Mouse (Mus musculus) heart, embryonic 14.5 days (tissue): ENCODE data around the gene Col5a1. TPM values are rescaled to one million over a fixed set of nuclear protein-coding genes. Genes with fewer than 3 reads are reported as not detected.

Source experiments
- ATAC-seq: fragments of 200-750 bp; cut with Nextera tagmentation; 2 replicates; pipeline ENCODE4 v1.8.0; 2017; ENCODE audit warnings: low read depth, moderate TSS enrichment; ENCODE audit not compliant: insufficient number of reproducible peaks, insufficient read depth, low FRiP score
- H3K27ac ChIP-seq, 2 experiments: fragments of 200-500 bp in 1 of 2; fragments of 300-500 bp in 1 of 2; sonication (generic) in 1 of 2; replicated peaks in 1 of 2; 2 replicates each; pipeline ENCODE4 v1.5.1; 2012 to 2014; ENCODE audit warnings: low read depth in 2 of 2, low read length in 2 of 2, control low read depth in 1 of 2, mild to moderate bottlenecking in 1 of 2, mixed read lengths in 1 of 2; ENCODE audit not compliant: control insufficient read depth in 1 of 2, insufficient read depth in 1 of 2
- H3K27me3 ChIP-seq: fragments of 300-500 bp; sonication (generic); 2 replicates; pipeline ENCODE4 v1.6.1; 2014; ENCODE audit warnings: mild to moderate bottlenecking, low read length, control low read depth; ENCODE audit not compliant: control insufficient read depth, insufficient read depth
- H3K36me3 ChIP-seq: fragments of 300-500 bp; sonication (generic); 2 replicates; pipeline ENCODE4 v1.6.1; 2014; ENCODE audit warnings: mild to moderate bottlenecking, control low read depth, low read length, mixed read lengths; ENCODE audit not compliant: control insufficient read depth, insufficient read depth
- H3K4me1 ChIP-seq, 2 experiments: fragments of 200-500 bp in 1 of 2; fragments of 300-500 bp in 1 of 2; sonication (generic) in 1 of 2; 2 replicates each; pipeline ENCODE4 v1.6.1; 2012 to 2014; ENCODE audit warnings: low read length in 2 of 2, control low read depth in 1 of 2, mixed read lengths in 1 of 2; ENCODE audit not compliant: control insufficient read depth in 2 of 2, insufficient read depth in 2 of 2
- H3K4me2 ChIP-seq: fragments of 300-500 bp; sonication (generic); 2 replicates; pipeline ENCODE4 v1.6.1; 2014; ENCODE audit warnings: mild to moderate bottlenecking, low read length
- H3K4me3 ChIP-seq, 2 experiments: fragments of 200-500 bp in 1 of 2; fragments of 300-500 bp in 1 of 2; sonication (generic) in 1 of 2; 2 replicates each; pipeline ENCODE4 v1.5.1; 2012 to 2014; ENCODE audit warnings: low read length in 2 of 2, mild to moderate bottlenecking in 2 of 2, control low read depth in 1 of 2, low read depth in 1 of 2, moderate library complexity in 1 of 2; ENCODE audit not compliant: control insufficient read depth in 1 of 2, insufficient read depth in 1 of 2
- H3K9ac ChIP-seq: fragments of 300-500 bp; sonication (generic); 2 replicates; pipeline ENCODE4 v1.6.1; 2014; ENCODE audit warnings: mild to moderate bottlenecking, low read length
- H3K9me3 ChIP-seq: fragments of 300-500 bp; sonication (generic); 2 replicates; pipeline ENCODE4 v1.6.1; 2016; ENCODE audit warnings: low read length, control low read depth; ENCODE audit not compliant: control insufficient read depth
- WGBS: fragments of 180-500 bp; shearing (Covaris S2); extraction: QIAGEN DNeasy Blood & Tissue Kit; methylation state at CpG from one replicate; pipeline ENCODE4 v1.1.7; 2014; 5-methylcytosine and 5-hydroxymethylcytosine counted together
- polyA plus RNA-seq: library from polyadenylated mRNA; unstranded; fragments of >200 nt; fragmentation: Nextera tagmentation; extraction: Ambion mirVana; gene quantifications from 2 replicates; pipeline ENCODE4 v1.2.1, GENCODE M21; 2014

Col5a1 gene
- polyA plus RNA-seq, 1 experiment from 2014 or later, result 70.0 TPM

GRCm38 (mm10) chr2:27922053-27922452 is 35.8 kb downstream of the Col5a1 start:
- Histone ChIP-seq H3K4me2 (no peak overlapping the region), H3K9ac (no peak overlapping the region), H3K36me3 (peaks cover 4% of the 10 kb centered on the region; the same call in 1 of the 2 replicates), H3K9me3 (no peaks in the 10 kb centered on the region), H3K4me1 (peaks cover 9 to 20% of the 10 kb centered on the region in 2 experiments), H3K27me3 (no peaks in the 10 kb centered on the region), H3K4me3 (no peak overlapping the region), H3K27ac (no peak overlapping the region)
- WGBS, result 91% methylated on average over 8 of the region's 8 CpGs
- no peak for ATAC-seq

- no peak overlapping the region for H3K4me2 ChIP-seq
Measured at GRCm38 (mm10) chr2:27923718-27924117, 37.5 kb downstream of the Col5a1 start.

GRCm38 (mm10) chr2:27924463-27924862 is 38.2 kb downstream of the Col5a1 start:
- Histone ChIP-seq H3K4me2 (no peak overlapping the region), H3K27ac (no peak overlapping the region), H3K9me3 (no peaks in the 10 kb centered on the region), H3K9ac (no peak overlapping the region), H3K4me1 (peaks cover 0 to 3% of the 10 kb centered on the region in 2 experiments; a peak in 2 of 4 replicates), H3K27me3 (no peaks in the 10 kb centered on the region), H3K36me3 (peaks cover 15% of the 10 kb centered on the region; the same call in 1 of the 2 replicates), H3K4me3 (no peak overlapping the region)
- 66% methylated on average over 3 of the region's 3 CpGs for WGBS
- ATAC-seq, result no peak

More at GRCm38 (mm10) chr2:27923718-27924117, 37.5 kb downstream of the Col5a1 start:
- Histone ChIP-seq H3K4me3 (no peak overlapping the region), H3K27me3 (no peaks in the 10 kb centered on the region), H3K9me3 (no peaks in the 10 kb centered on the region), H3K4me1 (peaks cover 4 to 9% of the 10 kb centered on the region in 2 experiments; a peak in 3 of 4 replicates), H3K36me3 (peaks cover 12% of the 10 kb centered on the region; the same call in 1 of the 2 replicates), H3K27ac (no peak overlapping the region), H3K9ac (no peak overlapping the region)
- 78% methylated on average over 6 of the region's 6 CpGs for WGBS
- ATAC-seq, result no peak

- H3K27me3 ChIP-seq, result no peaks in the 10 kb centered on the region
- H3K4me3 ChIP-seq, result no peak overlapping the region
- no peak overlapping the region for H3K27ac ChIP-seq
- ATAC-seq, result no peak
- no peaks in the 10 kb centered on the region for H3K9me3 ChIP-seq
- WGBS, result 46% methylated on average over 7 of the region's 7 CpGs
- no peak overlapping the region for H3K4me2 ChIP-seq
- H3K4me1 ChIP-seq, result no peaks in the 10 kb centered on the region; a peak in 1 of 4 replicates
- no peak overlapping the region for H3K9ac ChIP-seq
- H3K36me3 ChIP-seq, result peaks cover 21% of the 10 kb centered on the region; the same call in 1 of the 2 replicates
Measured at GRCm38 (mm10) chr2:27926478-27927165, 40.4 kb downstream of the Col5a1 start.

GRCm38 (mm10) chr2:27930471-27931015 is 44.3 kb downstream of the Col5a1 start:
- H3K27ac ChIP-seq, result no peak overlapping the region
- H3K4me3 ChIP-seq, result no peak overlapping the region
- H3K27me3 ChIP-seq, result no peaks in the 10 kb centered on the region
- H3K4me1 ChIP-seq, result peaks cover 27 to 28% of the 10 kb centered on the region in 2 experiments
- 88% methylated on average over 5 of the region's 5 CpGs for WGBS
- no peaks in the 10 kb centered on the region for H3K9me3 ChIP-seq
- no peak overlapping the region for H3K4me2 ChIP-seq
- H3K9ac ChIP-seq, result no peak overlapping the region
- peaks cover 17% of the 10 kb centered on the region; the same call in 1 of the 2 replicates for H3K36me3 ChIP-seq
- no peak for ATAC-seq

GRCm38 (mm10) chr2:27931130-27931529 is 44.9 kb downstream of the Col5a1 start:
- Histone ChIP-seq H3K27me3 (no peaks in the 10 kb centered on the region), H3K9ac (no peak overlapping the region), H3K4me3 (no peak overlapping the region), H3K36me3 (peaks cover 17% of the 10 kb centered on the region; the same call in 1 of the 2 replicates), H3K4me1 (peaks cover 33 to 34% of the 10 kb centered on the region in 2 experiments), H3K27ac (no peak overlapping the region), H3K9me3 (no peaks in the 10 kb centered on the region), H3K4me2 (no peak overlapping the region)
- 78% methylated on average over 6 of the region's 6 CpGs for WGBS
- no peak for ATAC-seq

- H3K27me3 ChIP-seq, result no peaks in the 10 kb centered on the region
- no peak overlapping the region for H3K9ac ChIP-seq
- H3K4me1 ChIP-seq, result peaks cover 40 to 42% of the 10 kb centered on the region in 2 experiments
- H3K27ac ChIP-seq, result peak overlapping the region in 1 of 2 experiments; percentile 7; a peak in 1 of 4 replicates
- no peaks in the 10 kb centered on the region for H3K9me3 ChIP-seq
- no peak overlapping the region for H3K4me2 ChIP-seq
- H3K36me3 ChIP-seq, result peaks cover 17% of the 10 kb centered on the region; the same call in 1 of the 2 replicates
- H3K4me3 ChIP-seq, result no peak overlapping the region
- 53% methylated on average over 3 of the region's 3 CpGs for WGBS
- ATAC-seq, result no peak
Measured at GRCm38 (mm10) chr2:27931971-27932370, 45.7 kb downstream of the Col5a1 start.
